Mouse (Mus musculus) midbrain, embryonic 11.5 days (tissue): ENCODE measurements at regions not wholly inside any gene's neighbourhood (a gene's known extent, or its start where the extent isn't known, plus 50 kb on each side); places are given as distances from the start of the nearest gene placed in this dataset.

Source experiments
- ATAC-seq: fragments of 200-750 bp; cut with Nextera tagmentation; 2 replicates; pipeline ENCODE4 v1.8.0; 2017; ENCODE audit warnings: moderate TSS enrichment, moderate library complexity; ENCODE audit not compliant: low FRiP score
- DNase-seq: peaks from one replicate; pipeline ENCODE4 v3.0.0; 2015; ENCODE audit warnings: low spot score; ENCODE audit errors: missing footprints
- H3K27ac ChIP-seq: fragments of 300-500 bp; sonication (generic); 2 replicates; pipeline ENCODE4 v1.5.1; 2014; ENCODE audit warnings: low read depth, low read length
- H3K27me3 ChIP-seq: fragments of 300-500 bp; sonication (generic); 2 replicates; pipeline ENCODE4 v1.6.1; 2014; ENCODE audit warnings: mild to moderate bottlenecking, low read length, moderate library complexity, mixed read lengths; ENCODE audit not compliant: control insufficient read depth, insufficient read depth
- H3K36me3 ChIP-seq: fragments of 300-500 bp; sonication (generic); 2 replicates; pipeline ENCODE4 v1.6.1; 2014; ENCODE audit warnings: mild to moderate bottlenecking, low read length, moderate library complexity, mixed read lengths; ENCODE audit not compliant: control insufficient read depth, insufficient read depth
- H3K4me1 ChIP-seq: fragments of 300-500 bp; sonication (generic); 2 replicates; pipeline ENCODE4 v1.6.1; 2014; ENCODE audit warnings: low read length; ENCODE audit not compliant: control insufficient read depth, insufficient read depth
- H3K4me2 ChIP-seq: fragments of 300-500 bp; sonication (generic); 2 replicates; pipeline ENCODE4 v1.6.1; 2014; ENCODE audit warnings: mild to moderate bottlenecking, moderate library complexity
- H3K4me3 ChIP-seq: fragments of 300-500 bp; sonication (generic); 2 replicates; pipeline ENCODE4 v1.5.1; 2014; ENCODE audit warnings: low read depth, low read length
- H3K9ac ChIP-seq: fragments of 300-500 bp; sonication (generic); 2 replicates; pipeline ENCODE4 v1.6.1; 2014; ENCODE audit warnings: low read length
- H3K9me3 ChIP-seq: fragments of 300-500 bp; sonication (generic); 2 replicates; pipeline ENCODE4 v1.6.1; 2016; ENCODE audit warnings: low read length; ENCODE audit not compliant: control insufficient read depth
- WGBS: fragments of 180-500 bp; shearing (Covaris S2); extraction: QIAGEN DNeasy Blood & Tissue Kit; methylation state at CpG from one replicate; pipeline ENCODE4 v1.1.7; 2014; 5-methylcytosine and 5-hydroxymethylcytosine counted together

DNA sequence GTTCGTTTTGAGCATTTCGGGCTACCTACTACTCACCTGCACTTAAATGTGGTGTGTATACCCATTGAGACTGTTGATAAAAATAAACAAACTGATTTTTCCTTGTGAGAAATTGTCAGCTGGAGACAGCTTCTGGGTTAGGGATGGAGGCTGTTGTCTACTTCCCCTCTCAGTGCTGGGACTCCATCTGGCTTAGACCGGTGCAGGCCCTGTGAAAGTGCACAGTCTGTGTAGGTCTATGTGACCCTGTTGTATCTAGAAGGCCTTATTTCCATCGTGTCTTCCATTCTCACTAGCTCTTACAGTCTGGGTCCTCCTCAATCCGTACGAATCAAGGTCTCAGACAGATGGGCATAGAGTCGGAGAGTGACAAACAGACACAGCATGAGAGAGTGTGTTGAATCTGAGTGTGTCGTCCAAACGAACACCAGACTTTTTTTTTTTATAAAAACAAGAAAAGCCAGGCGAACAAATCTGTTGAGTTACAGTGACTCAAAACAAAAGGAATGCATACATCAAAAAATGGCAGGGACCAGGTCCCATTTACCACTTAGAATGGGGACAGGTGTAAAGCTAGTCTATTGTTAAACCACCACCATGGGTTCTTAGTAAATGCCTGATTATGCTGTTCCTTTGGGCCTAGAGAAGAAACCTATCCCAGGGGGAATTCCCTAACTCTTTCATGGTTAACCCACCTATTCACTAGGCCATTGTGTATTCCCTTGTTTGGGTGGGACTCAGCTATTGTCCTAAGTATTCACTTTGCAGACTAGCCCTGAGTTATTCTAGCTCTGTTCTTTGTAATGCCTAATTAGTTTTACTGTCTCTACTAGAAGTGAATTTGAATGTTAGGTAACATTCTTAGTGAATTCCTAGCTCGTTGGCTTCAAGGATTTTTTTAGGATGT is 69.1 kb upstream of the Pax1 start:
- H3K4me1 ChIP-seq, result no peaks in the 10 kb centered on the region
- ATAC-seq (no peak), DNase-seq (no peak)
- no peaks in the 10 kb centered on the region for H3K27me3 ChIP-seq
- H3K9ac ChIP-seq, result no peak overlapping the region
- H3K36me3 ChIP-seq, result no peaks in the 10 kb centered on the region
- H3K9me3 ChIP-seq, result no peaks in the 10 kb centered on the region
- no peak overlapping the region for H3K4me2 ChIP-seq
- 49% methylated on average over 11 of the region's 11 CpGs for WGBS
- H3K27ac ChIP-seq, result no peak overlapping the region
- no peak overlapping the region for H3K4me3 ChIP-seq

GRCm38 (mm10) chr2:147283390-147283789 is 78.3 kb upstream of the Pax1 start:
- H3K9me3 ChIP-seq, result no peaks in the 10 kb centered on the region
- 75% methylated on average over 3 of the region's 3 CpGs for WGBS
- H3K36me3 ChIP-seq, result no peaks in the 10 kb centered on the region
- no peaks in the 10 kb centered on the region for H3K4me1 ChIP-seq
- no peak overlapping the region for H3K4me2 ChIP-seq
- H3K9ac ChIP-seq, result no peak overlapping the region
- no peak overlapping the region for H3K27ac ChIP-seq
- no peaks in the 10 kb centered on the region for H3K27me3 ChIP-seq
- no peak for DNase-seq
- H3K4me3 ChIP-seq, result no peak overlapping the region
- ATAC-seq, result no peak

DNA sequence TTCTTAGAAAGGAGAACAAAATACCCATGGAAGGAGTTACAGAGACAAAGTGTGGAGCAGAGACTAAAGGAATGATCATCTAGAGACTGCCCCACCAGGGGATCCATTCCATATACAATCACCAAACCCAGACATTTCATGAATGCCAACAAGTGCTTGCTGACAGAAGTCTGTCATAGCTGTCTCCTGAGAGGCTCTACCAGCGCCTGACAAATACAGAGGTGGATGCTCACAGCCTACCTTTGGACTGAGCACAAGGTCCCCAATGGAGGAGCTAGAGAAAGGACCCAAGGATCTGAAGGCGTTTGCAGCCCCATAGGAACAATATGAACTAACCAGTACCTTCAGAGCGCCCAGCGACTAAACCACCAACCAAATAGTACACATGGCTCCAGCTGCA is 83.6 kb upstream of the Nkx2-2 start:
- Histone ChIP-seq H3K4me2 (no peak overlapping the region), H3K27me3 (no peaks in the 10 kb centered on the region), H3K4me3 (no peak overlapping the region), H3K4me1 (no peaks in the 10 kb centered on the region), H3K27ac (no peak overlapping the region), H3K36me3 (no peaks in the 10 kb centered on the region), H3K9me3 (no peaks in the 10 kb centered on the region), H3K9ac (no peak overlapping the region)
- DNase-seq, result no peak
- WGBS, result 86% methylated on average over 4 of the region's 4 CpGs
- no peak for ATAC-seq

DNA sequence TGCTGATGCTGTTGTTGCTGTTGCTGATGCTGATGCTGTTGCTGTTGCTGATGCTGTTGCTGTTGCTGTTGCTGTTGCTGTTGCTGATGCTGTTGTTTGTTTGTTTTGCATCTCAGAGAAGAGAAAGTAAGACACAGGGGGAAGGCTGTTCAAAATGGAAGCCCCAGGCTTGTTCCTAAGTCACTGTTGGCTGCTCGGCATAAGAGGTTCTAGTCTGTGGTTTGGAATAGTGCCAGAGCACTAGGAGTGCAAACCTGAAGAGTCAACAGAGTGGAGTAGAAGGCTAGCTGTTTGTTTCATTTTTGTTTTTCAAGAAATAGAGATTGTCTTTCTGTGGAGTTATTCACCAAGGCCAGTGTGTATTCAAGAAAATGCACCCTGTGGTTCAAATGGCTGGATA is 75.1 kb upstream of the Nkx2-2 start:
- no peak overlapping the region for H3K4me2 ChIP-seq
- no peaks in the 10 kb centered on the region for H3K4me1 ChIP-seq
- ATAC-seq, result no peak
- no peak overlapping the region for H3K9ac ChIP-seq
- WGBS, result 74% methylated on average over 1 of the region's 1 CpGs
- H3K4me3 ChIP-seq, result no peak overlapping the region
- H3K27me3 ChIP-seq, result no peaks in the 10 kb centered on the region
- no peaks in the 10 kb centered on the region for H3K9me3 ChIP-seq
- no peaks in the 10 kb centered on the region for H3K36me3 ChIP-seq
- H3K27ac ChIP-seq, result no peak overlapping the region
- peak; percentile 51 for DNase-seq

GRCm38 (mm10) chr2:147267901-147268300 is 73.9 kb upstream of the Nkx2-2 start:
- no peaks in the 10 kb centered on the region for H3K27me3 ChIP-seq
- H3K4me1 ChIP-seq, result no peaks in the 10 kb centered on the region
- no peaks in the 10 kb centered on the region for H3K36me3 ChIP-seq
- H3K4me2 ChIP-seq, result no peak overlapping the region
- H3K9ac ChIP-seq, result no peak overlapping the region
- no peak overlapping the region for H3K27ac ChIP-seq
- no peaks in the 10 kb centered on the region for H3K9me3 ChIP-seq
- no peak overlapping the region for H3K4me3 ChIP-seq
- 84% methylated on average over 5 of the region's 5 CpGs for WGBS
- DNase-seq, result peak; percentile 21
- ATAC-seq, result no peak

- WGBS, result 86% methylated on average over 3 of the region's 3 CpGs
- H3K9ac ChIP-seq, result no peak overlapping the region
- no peak overlapping the region for H3K4me3 ChIP-seq
Observed at GRCm38 (mm10) chr2:147267257-147267656, 73.2 kb upstream of the Nkx2-2 start.

DNA sequence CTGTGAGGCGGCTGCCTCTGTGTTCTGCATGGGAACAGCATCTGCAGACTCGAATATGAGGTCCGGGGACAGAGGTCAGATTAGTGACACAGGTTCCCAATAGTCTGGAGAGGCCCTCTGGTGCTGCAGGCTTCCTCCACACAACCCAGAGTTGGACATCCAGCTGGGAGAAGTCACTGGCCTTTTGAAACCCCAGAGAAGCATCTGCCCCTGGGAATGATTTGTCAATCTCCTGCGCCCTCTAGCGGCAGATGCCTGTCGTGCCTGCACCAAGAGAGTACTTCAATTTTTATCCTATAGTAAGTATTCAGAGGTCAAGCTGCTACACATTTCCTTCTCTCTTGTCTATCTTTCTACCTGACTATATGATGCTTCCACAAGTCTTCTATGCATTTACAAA is 62.7 kb upstream of the Nkx2-2 start:
- no peaks in the 10 kb centered on the region for H3K4me1 ChIP-seq
- no peak overlapping the region for H3K4me3 ChIP-seq
- ATAC-seq, result peak; percentile 77
- no peaks in the 10 kb centered on the region for H3K36me3 ChIP-seq
- H3K9ac ChIP-seq, result no peak overlapping the region
- H3K9me3 ChIP-seq, result no peaks in the 10 kb centered on the region
- H3K27ac ChIP-seq, result no peak overlapping the region
- 16% methylated on average over 6 of the region's 6 CpGs for WGBS
- H3K27me3 ChIP-seq, result no peaks in the 10 kb centered on the region; the same call in 1 of the 2 replicates
- no peak overlapping the region for H3K4me2 ChIP-seq
- peak; percentile 96 for DNase-seq

More at GRCm38 (mm10) chr2:147267257-147267656, 73.2 kb upstream of the Nkx2-2 start:
- Histone ChIP-seq H3K4me1 (no peaks in the 10 kb centered on the region), H3K4me2 (no peak overlapping the region), H3K36me3 (no peaks in the 10 kb centered on the region), H3K9me3 (no peaks in the 10 kb centered on the region), H3K27ac (no peak overlapping the region), H3K27me3 (no peaks in the 10 kb centered on the region)
- no peak for DNase-seq
- ATAC-seq, result no peak

GRCm38 (mm10) chr2:147254944-147255343 is 60.9 kb upstream of the Nkx2-2 start:
- no peaks in the 10 kb centered on the region; the same call in 1 of the 2 replicates for H3K27me3 ChIP-seq
- no peak overlapping the region for H3K27ac ChIP-seq
- H3K4me2 ChIP-seq, result no peak overlapping the region
- no peaks in the 10 kb centered on the region for H3K9me3 ChIP-seq
- no peaks in the 10 kb centered on the region for H3K36me3 ChIP-seq
- H3K9ac ChIP-seq, result no peak overlapping the region
- ATAC-seq (no peak), DNase-seq (no peak)
- no peaks in the 10 kb centered on the region for H3K4me1 ChIP-seq
- no peak overlapping the region for H3K4me3 ChIP-seq
- 81% methylated on average over 3 of the region's 3 CpGs for WGBS

- no peak overlapping the region for H3K4me2 ChIP-seq
- H3K9ac ChIP-seq, result no peak overlapping the region
- H3K27me3 ChIP-seq, result no peaks in the 10 kb centered on the region; the same call in 1 of the 2 replicates
- no peak overlapping the region for H3K4me3 ChIP-seq
- no peaks in the 10 kb centered on the region for H3K36me3 ChIP-seq
- DNase-seq, result peak; percentile 72
- H3K9me3 ChIP-seq, result no peaks in the 10 kb centered on the region
- no peak for ATAC-seq
- H3K27ac ChIP-seq, result no peak overlapping the region
- 42% methylated on average over 5 of the region's 5 CpGs for WGBS
- no peaks in the 10 kb centered on the region for H3K4me1 ChIP-seq
Observed at GRCm38 (mm10) chr2:147254137-147254536, 60.1 kb upstream of the Nkx2-2 start.
